Mouse (Mus musculus) kidney, postnatal 0 days (tissue): Measurements from ENCODE around the gene Klc1. TPM values are rescaled to one million over a fixed set of nuclear protein-coding genes. Genes with fewer than 3 reads are reported as not detected.

Experiments
- ATAC-seq: fragments of 200-750 bp; cut with Nextera tagmentation; replicated peaks from 2 replicates; pipeline ENCODE4 v1.8.0; 2017; ENCODE audit warnings: low read depth, moderate number of reproducible peaks, moderate TSS enrichment, moderate library complexity; ENCODE audit not compliant: low FRiP score
- DNase-seq: peaks from one replicate; pipeline ENCODE4 v3.0.0-alpha.2; 2016; ENCODE audit warnings: low spot score
- H3K27ac ChIP-seq: fragments of 300-500 bp; sonication (generic); 2 replicates; pipeline ENCODE4 v1.5.1; 2014; ENCODE audit warnings: mild to moderate bottlenecking
- H3K27me3 ChIP-seq: fragments of 300-500 bp; sonication (generic); 2 replicates; pipeline ENCODE4 v1.6.1; 2014; ENCODE audit warnings: low read length, mixed read lengths; ENCODE audit not compliant: insufficient read depth
- H3K36me3 ChIP-seq: fragments of 300-500 bp; sonication (generic); 2 replicates; pipeline ENCODE4 v1.6.1; 2014; ENCODE audit warnings: low read length, mixed read lengths; ENCODE audit not compliant: insufficient read depth
- H3K4me1 ChIP-seq: fragments of 300-500 bp; sonication (generic); replicated peaks from 2 replicates; pipeline ENCODE4 v1.6.1; 2014; ENCODE audit warnings: antibody characterized with exemption, low read length, mixed read lengths; ENCODE audit not compliant: insufficient read depth
- H3K4me2 ChIP-seq: fragments of 300-500 bp; sonication (generic); 2 replicates; pipeline ENCODE4 v1.6.1; 2014; ENCODE audit warnings: mild to moderate bottlenecking, low read length, moderate library complexity, mixed read lengths
- H3K4me3 ChIP-seq: fragments of 300-500 bp; sonication (generic); replicated peaks from 2 replicates; pipeline ENCODE4 v1.5.1; 2014; ENCODE audit warnings: low read depth, low read length
- H3K9ac ChIP-seq: fragments of 300-500 bp; sonication (generic); 2 replicates; pipeline ENCODE4 v1.6.1; 2014; ENCODE audit warnings: low read depth, low read length
- H3K9me3 ChIP-seq: fragments of 300-500 bp; sonication (generic); replicated peaks from 2 replicates; pipeline ENCODE4 v1.6.1; 2016; ENCODE audit warnings: low read length, inconsistent platforms, mixed read lengths
- CTCF ChIP-seq: IDR thresholded peaks from 2 replicates; pipeline ENCODE4 v1.5.1; 2016; ENCODE audit warnings: antibody characterized with exemption, low read depth, mild to moderate bottlenecking, moderate library complexity
- WGBS: fragments of 180-500 bp; shearing (Covaris S2); extraction: QIAGEN DNeasy Blood & Tissue Kit; methylation state at CpG from one replicate; pipeline ENCODE4 v1.1.7; 2014; 5-methylcytosine and 5-hydroxymethylcytosine counted together
- polyA plus RNA-seq: library from polyadenylated mRNA; unstranded; fragments of >200 nt; fragmentation: Nextera tagmentation; extraction: Ambion mirVana; gene quantifications from 2 replicates; pipeline ENCODE4 v1.2.1, GENCODE M21; 2015

Gene Klc1
- polyA plus RNA-seq, 1 experiment from 2014 or later = 52.6 TPM

GRCm38 (mm10) chr12:111798493-111798892 is 39.8 kb downstream of the Klc1 start:
- no peak for ATAC-seq
- TF ChIP-seq CTCF = no peak

GRCm38 (mm10) chr12:111800459-111801183 is 42.0 kb downstream of the Klc1 start:
- no peaks in the 10 kb centered on the region for H3K9me3 ChIP-seq
- DNase-seq (no peak), ATAC-seq (0 out of 2 replicates have a peak, but pooled peaks have one; percentile 40)
- no peak overlapping the region for H3K4me2 ChIP-seq
- H3K4me1 ChIP-seq = no peaks in the 10 kb centered on the region
- TF ChIP-seq CTCF = no peak
- H3K27me3 ChIP-seq = no peaks in the 10 kb centered on the region
- H3K4me3 ChIP-seq = no peak overlapping the region
- no peak overlapping the region for H3K9ac ChIP-seq
- H3K36me3 ChIP-seq = peaks cover 61% of the 10 kb centered on the region
- WGBS = 69% methylated on average over 10 of the region's 10 CpGs
- no peak overlapping the region for H3K27ac ChIP-seq

More at GRCm38 (mm10) chr12:111798493-111798892, 39.8 kb downstream of the Klc1 start:
- Histone ChIP-seq H3K9ac (no peak overlapping the region), H3K27me3 (no peaks in the 10 kb centered on the region), H3K27ac (no peak overlapping the region), H3K4me3 (no peak overlapping the region), H3K4me1 (no peaks in the 10 kb centered on the region), H3K9me3 (no peaks in the 10 kb centered on the region), H3K36me3 (peaks cover 50% of the 10 kb centered on the region), H3K4me2 (no peak overlapping the region)
- no peak for DNase-seq
- WGBS = 91% methylated on average over 13 of the region's 13 CpGs

- Histone ChIP-seq H3K27me3 (no peaks in the 10 kb centered on the region), H3K9ac (no peak overlapping the region), H3K4me2 (no peak overlapping the region), H3K36me3 (peaks cover 62% of the 10 kb centered on the region), H3K27ac (no peak overlapping the region), H3K9me3 (no peaks in the 10 kb centered on the region), H3K4me1 (no peaks in the 10 kb centered on the region), H3K4me3 (no peak overlapping the region)
- 83% methylated on average over 5 of the region's 5 CpGs for WGBS
- DNase-seq = no peak
- no peak for TF ChIP-seq CTCF
- ATAC-seq = no peak
Observed at GRCm38 (mm10) chr12:111803538-111803937, 44.9 kb downstream of the Klc1 start.

GRCm38 (mm10) chr12:111808775-111809174 is 50.1 kb downstream of the Klc1 start:
- H3K4me1 ChIP-seq = peaks cover 16% of the 10 kb centered on the region; the same call in 1 of the 2 replicates
- no peak for DNase-seq
- H3K9me3 ChIP-seq = no peaks in the 10 kb centered on the region
- no peak for TF ChIP-seq CTCF
- no peak for ATAC-seq
- no peak overlapping the region for H3K9ac ChIP-seq
- H3K27ac ChIP-seq = peak overlapping the region; percentile 57; the same call in 1 of the 2 replicates
- no peaks in the 10 kb centered on the region for H3K27me3 ChIP-seq
- no peak overlapping the region for H3K4me3 ChIP-seq
- peaks cover 40% of the 10 kb centered on the region for H3K36me3 ChIP-seq
- 88% methylated on average over 6 of the region's 6 CpGs for WGBS
- no peak overlapping the region for H3K4me2 ChIP-seq

- peak overlapping the region; percentile 57 for H3K27ac ChIP-seq
- H3K4me3 ChIP-seq = no peak overlapping the region
- peak; percentile 57 for ATAC-seq
- H3K9ac ChIP-seq = peak overlapping the region; percentile 35; the same call in 1 of the 2 replicates
- peak overlapping the region; percentile 23; the same call in 1 of the 2 replicates for H3K4me2 ChIP-seq
- H3K9me3 ChIP-seq = no peaks in the 10 kb centered on the region
- TF ChIP-seq CTCF = peak; percentile 45
- H3K4me1 ChIP-seq = peaks cover 16% of the 10 kb centered on the region; the same call in 1 of the 2 replicates
- H3K27me3 ChIP-seq = no peaks in the 10 kb centered on the region
- peak; percentile 84 for DNase-seq
- peaks cover 30% of the 10 kb centered on the region for H3K36me3 ChIP-seq
- 4% methylated on average over 9 of the region's 9 CpGs for WGBS
Observed at GRCm38 (mm10) chr12:111809762-111810161, 51.1 kb downstream of the Klc1 start.

- no peak for ATAC-seq
Observed at GRCm38 (mm10) chr12:111812075-111812474, 53.4 kb downstream of the Klc1 start.

More at GRCm38 (mm10) chr12:111812075-111812474, 53.4 kb downstream of the Klc1 start:
- no peak for TF ChIP-seq CTCF
- Histone ChIP-seq H3K9me3 (no peaks in the 10 kb centered on the region), H3K4me2 (no peak overlapping the region), H3K4me1 (peaks cover 37% of the 10 kb centered on the region), H3K9ac (no peak overlapping the region), H3K4me3 (no peak overlapping the region), H3K27ac (no peak overlapping the region), H3K27me3 (no peaks in the 10 kb centered on the region), H3K36me3 (peaks cover 14% of the 10 kb centered on the region; the same call in 1 of the 2 replicates)
- WGBS = 86% methylated on average over 13 of the region's 13 CpGs
- no peak for DNase-seq
